Mouse (Mus musculus): ENCODE measurements around the gene Slc37a3. TPM values are rescaled to one million over a fixed set of nuclear protein-coding genes. Genes with fewer than 3 reads are reported as not detected.
"Not testable (repeated sequence)": the region's sequence is repeated elsewhere in the genome, so short reads cannot be mapped to it uniquely, and the experiment has no call there.

Slc37a3 gene
- polyA plus RNA-seq (2012; rRNA removed): 19.6 and 21.4 TPM in 2 replicates

DNA sequence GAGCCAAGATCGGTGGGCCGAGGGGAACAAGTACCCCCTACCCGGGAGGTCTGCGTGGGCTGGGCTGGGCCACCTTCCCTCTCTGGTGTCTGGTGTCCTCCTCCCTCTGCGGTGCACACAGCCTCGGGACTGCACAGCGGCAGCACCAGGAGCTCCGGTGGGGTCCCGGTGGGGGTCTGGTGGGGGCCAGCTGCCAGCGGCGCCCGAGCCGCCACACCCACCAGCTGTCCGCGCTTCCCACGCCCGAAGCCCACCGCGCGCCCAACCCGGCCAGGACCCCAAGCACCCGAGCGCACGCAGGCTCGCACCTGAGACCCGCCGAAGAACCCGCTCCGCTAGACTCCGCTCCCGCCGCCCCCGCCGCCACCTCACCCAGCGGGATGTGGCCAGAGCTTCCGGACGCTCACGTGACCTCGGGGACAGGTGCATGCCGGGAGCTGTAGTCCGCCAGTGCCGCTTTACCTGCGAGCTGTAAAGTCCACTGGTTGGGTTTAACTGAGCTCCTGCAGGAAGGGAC is at the start of gene Slc37a3:
Slc37a3 (minus strand) TSS at position 365 of the 517 bp plus-strand sequence.
- peak; percentile 78 for DNase-seq (ENCODE audit: low read depth, low spot score)
- under 1% methylated on average over 41 of the region's 43 CpGs for WGBS

DNA sequence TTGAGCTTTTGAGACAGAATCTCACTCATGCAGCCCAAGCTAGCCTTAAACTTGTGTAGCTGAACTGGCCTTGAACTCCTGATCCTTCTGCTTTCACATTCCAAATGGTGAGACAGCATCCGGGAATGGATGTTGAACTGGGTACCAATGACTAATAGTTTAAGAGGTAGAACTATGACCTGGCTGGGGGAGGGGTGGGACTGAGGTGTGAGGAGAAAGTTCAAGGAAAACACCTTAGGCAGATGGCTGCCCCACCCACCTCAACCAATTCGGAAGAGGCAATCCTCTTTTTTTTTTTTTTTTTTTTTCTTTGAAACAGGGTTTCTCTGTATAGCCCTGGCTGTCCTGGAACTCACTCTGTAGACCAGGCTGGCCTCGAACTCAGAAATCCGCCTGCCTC is 49.2 kb upstream of the Slc37a3 start:
- no peak for DNase-seq (ENCODE audit: low read depth, low spot score)
- WGBS: 61% methylated on average over 4 of the region's 4 CpGs

DNA sequence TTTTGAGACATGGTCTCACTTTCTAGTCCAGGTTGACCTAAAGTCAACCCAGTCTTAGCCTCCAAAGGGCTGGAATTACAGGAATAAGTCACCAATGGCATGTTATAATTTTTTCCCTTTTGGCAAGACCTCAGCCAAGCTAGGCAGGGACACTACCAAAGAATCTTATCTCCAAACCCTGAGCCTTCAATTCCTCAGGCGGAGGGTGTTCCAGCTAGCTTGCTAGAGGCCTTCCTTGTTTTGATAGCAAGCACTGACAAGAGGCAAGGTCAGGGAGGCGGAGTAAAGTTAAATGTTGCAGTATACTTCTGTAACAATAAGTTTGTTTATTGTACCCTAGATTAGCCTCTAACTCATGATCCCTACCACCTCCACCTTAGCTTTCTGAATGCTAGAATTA is 47.7 kb upstream of the Slc37a3 start:
- WGBS: 41% methylated on average over 2 of the region's 2 CpGs
- DNase-seq (ENCODE audit: low read depth, low spot score): no peak

GRCm38 (mm10) chr6:39423686-39424085 is 46.2 kb upstream of the Slc37a3 start:
- 88% methylated on average over 7 of the region's 7 CpGs for WGBS
- DNase-seq (ENCODE audit: low read depth, low spot score): no peak

GRCm38 (mm10) chr6:39423130-39423551 is 45.7 kb upstream of the Slc37a3 start:
- WGBS: 66% methylated on average over 6 of the region's 6 CpGs
- no peak for DNase-seq (ENCODE audit: low read depth, low spot score)

DNA sequence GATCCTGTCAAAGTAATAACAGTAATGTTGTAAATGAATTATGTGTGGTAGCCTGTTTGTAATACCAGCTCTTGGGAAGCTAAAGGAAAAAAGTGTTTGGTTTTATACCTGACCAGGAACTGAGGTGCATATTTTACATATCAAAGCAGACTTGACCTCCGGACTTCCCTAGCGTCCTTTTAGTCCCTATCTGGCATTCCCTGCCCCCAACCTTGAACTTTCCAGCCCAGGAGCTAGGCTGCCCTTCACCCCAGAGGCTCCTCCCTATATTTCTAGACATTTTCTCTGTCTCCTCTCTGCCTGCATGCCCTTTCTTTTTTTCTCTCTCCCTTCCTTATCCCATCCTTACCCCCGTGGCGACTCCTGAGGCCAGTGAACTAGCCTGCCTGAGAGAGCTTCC is 43.4 kb upstream of the Slc37a3 start:
- DNase-seq (ENCODE audit: low read depth, low spot score): no peak
- WGBS: 49% methylated on average over 4 of the region's 4 CpGs

DNA sequence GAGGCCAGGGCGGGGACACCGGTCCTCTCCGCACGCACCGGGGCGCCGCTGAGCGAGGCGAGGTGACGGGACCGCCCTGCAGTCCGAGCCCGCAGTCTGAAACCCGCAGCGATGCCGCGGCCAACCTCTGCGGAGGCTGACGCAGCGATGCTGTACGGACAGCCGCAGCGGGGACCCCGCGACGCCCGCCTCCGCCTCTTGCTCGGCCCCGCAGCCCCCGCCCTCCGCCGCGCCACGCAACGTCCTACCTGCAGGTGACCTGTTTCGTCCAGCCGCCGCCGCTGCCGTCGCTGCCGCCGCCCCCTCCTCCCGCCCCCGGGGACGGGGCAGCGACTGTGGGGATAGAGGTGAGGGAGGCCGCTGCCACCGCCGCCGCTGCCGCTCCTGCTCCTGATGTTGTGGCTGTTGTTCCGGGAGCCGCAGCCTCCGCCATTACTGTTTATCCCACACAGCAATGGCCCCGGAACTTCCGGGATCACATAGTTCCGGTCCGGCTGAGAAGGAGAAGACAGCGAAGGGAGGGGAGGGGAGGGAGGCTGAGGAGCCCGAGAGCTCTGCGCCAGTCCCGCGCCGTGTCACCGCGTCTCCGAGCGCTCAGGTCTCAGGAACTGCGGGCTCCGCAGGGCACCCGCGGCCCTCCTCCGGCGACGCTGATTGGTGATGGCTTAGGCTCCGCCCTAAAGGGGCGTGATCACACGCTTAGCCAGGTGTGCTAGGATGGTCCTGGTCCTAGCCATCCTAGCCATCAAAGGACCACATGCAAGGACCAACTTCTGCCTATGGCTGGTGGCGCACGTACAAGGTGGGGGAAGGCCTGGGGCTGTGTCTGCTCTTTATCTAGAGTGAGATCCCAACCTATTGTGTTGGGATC is 42.6 kb upstream of the Slc37a3 start, which contains the start of gene Mkrn1:
Mkrn1 (minus strand) TSS at position 612 of the 871 bp plus-strand sequence.
- DNase-seq (ENCODE audit: low read depth, low spot score): peak; percentile 87
- WGBS: 1% methylated on average over 82 of the region's 82 CpGs

- 1% methylated on average over 43 of the region's 43 CpGs for WGBS
- DNase-seq (ENCODE audit: low read depth, low spot score): no peak
Observed at GRCm38 (mm10) chr6:39419386-39419850, 41.9 kb upstream of the Slc37a3 start.

GRCm38 (mm10) chr6:39416654-39417053 is 39.2 kb upstream of the Slc37a3 start:
- DNase-seq (ENCODE audit: low read depth, low spot score): not testable (repeated sequence)

DNA sequence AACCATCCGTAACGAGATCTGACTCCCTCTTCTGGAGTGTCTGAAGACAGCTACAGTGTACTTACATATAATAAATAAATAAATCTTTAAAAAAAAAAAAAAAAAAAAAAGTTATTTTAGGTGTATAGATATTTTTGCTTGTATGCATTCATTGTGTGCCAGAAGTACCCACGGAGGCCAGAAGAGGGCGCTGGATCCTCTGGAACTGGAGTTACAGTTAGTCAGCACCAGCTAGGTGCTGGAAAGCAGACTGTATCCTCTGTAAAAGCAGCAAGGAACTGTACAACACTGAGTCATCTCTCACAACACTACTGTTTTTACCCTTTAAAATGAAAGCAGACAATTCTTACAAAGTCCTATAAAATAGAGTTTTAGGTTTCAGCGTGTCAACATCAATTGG is 38.3 kb upstream of the Slc37a3 start:
- 57% methylated on average over 3 of the region's 5 CpGs for WGBS
- no peak for DNase-seq (ENCODE audit: low read depth, low spot score)

DNA sequence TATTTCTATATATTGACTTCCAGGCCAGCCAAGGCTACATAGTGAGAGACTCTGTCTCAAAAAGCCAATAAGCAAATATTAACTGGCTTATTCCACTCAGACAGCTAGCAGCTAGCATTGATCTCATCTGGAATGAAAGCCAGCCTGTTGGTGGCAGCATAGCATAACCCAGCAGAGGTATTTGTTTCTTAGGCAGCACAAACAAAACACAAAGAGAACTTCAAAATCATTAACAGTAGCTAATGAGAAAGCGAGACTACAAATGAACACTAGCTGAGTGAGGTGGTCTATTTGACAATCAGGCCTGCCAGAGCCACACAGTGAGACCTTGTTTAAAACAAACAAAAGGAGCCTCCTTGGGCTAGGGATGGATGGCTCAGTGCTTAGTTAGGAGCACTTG is 36.6 kb upstream of the Slc37a3 start:
- 89% methylated on average over 1 of the region's 1 CpGs for WGBS
- no peak for DNase-seq (ENCODE audit: low read depth, low spot score)

GRCm38 (mm10) chr6:39406480-39406879 is 29.0 kb upstream of the Slc37a3 start:
- WGBS: 92% methylated on average over 5 of the region's 5 CpGs
- DNase-seq (ENCODE audit: low read depth, low spot score): no peak

GRCm38 (mm10) chr6:39403136-39403535 is 25.7 kb upstream of the Slc37a3 start:
- 90% methylated on average over 2 of the region's 2 CpGs for WGBS
- DNase-seq (ENCODE audit: low read depth, low spot score): no peak

- WGBS: 68% methylated on average over 7 of the region's 7 CpGs
- no peak for DNase-seq (ENCODE audit: low read depth, low spot score)
Observed at GRCm38 (mm10) chr6:39400343-39400742, 22.9 kb upstream of the Slc37a3 start.

- DNase-seq (ENCODE audit: low read depth, low spot score): no peak
- WGBS: 88% methylated on average over 9 of the region's 9 CpGs
Observed at GRCm38 (mm10) chr6:39398342-39398741, 20.9 kb upstream of the Slc37a3 start.

DNA sequence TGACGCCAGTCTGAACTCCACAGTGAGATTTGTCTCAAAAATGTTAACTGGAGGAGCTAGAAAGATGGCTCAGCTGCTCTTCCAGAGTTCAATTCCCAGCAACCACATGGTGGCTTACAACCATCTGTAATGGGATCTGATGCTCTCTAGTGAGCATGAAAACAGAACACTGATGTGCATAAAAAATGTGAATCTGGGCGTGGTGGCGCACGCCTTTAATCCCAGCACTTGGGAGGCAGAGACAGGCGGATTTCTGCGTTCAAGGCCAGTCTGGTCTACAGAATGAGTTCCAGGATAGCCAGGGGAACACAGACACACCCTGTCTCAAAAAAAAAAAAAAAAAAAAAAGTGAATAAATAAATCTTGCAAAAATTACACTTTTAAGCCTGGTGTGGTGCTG is 19.6 kb upstream of the Slc37a3 start:
- DNase-seq (ENCODE audit: low read depth, low spot score): no peak
- WGBS: 92% methylated on average over 6 of the region's 6 CpGs

GRCm38 (mm10) chr6:39395916-39396315 is 18.4 kb upstream of the Slc37a3 start:
- DNase-seq (ENCODE audit: low read depth, low spot score): no peak
- 61% methylated on average over 4 of the region's 4 CpGs for WGBS

- 96% methylated on average over 4 of the region's 4 CpGs for WGBS
Observed at GRCm38 (mm10) chr6:39395471-39395870, 18.0 kb upstream of the Slc37a3 start.

DNA sequence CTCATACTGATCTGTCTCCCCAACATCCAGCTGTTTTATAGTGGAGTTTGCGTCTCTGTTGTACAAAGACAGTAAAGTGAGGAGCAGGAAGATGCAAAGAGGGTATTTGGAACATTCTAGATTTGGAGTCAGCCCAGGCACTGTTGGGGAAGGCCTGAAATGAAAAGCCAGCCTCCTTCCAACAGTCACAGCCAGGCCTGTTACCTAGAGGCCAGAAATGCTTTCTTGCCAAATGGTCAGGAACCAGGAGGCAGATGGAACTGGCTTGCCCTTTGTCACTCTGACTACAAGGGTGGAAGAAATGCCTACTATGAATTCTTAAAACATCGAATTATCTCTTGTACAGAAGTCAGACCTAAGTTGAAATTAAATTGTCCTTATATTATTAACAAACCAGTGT is 12.5 kb upstream of the Slc37a3 start:
- no peak for DNase-seq (ENCODE audit: low read depth, low spot score)
- WGBS: 92% methylated on average over 2 of the region's 2 CpGs

More at GRCm38 (mm10) chr6:39395471-39395870, 18.0 kb upstream of the Slc37a3 start:
- no peak for DNase-seq (ENCODE audit: low read depth, low spot score)

GRCm38 (mm10) chr6:39381125-39381880 is 3.8 kb upstream of the Slc37a3 start, which contains the start of gene Rab19:
Rab19 (plus strand) TSS chr6:39381175.
- WGBS: 3% methylated on average over 20 of the region's 20 CpGs
- DNase-seq (ENCODE audit: low read depth, low spot score): peak; percentile 63
